Mouse (Mus musculus): ENCODE results near the gene Lrrtm1.

The Lrrtm1 gene

DNA sequence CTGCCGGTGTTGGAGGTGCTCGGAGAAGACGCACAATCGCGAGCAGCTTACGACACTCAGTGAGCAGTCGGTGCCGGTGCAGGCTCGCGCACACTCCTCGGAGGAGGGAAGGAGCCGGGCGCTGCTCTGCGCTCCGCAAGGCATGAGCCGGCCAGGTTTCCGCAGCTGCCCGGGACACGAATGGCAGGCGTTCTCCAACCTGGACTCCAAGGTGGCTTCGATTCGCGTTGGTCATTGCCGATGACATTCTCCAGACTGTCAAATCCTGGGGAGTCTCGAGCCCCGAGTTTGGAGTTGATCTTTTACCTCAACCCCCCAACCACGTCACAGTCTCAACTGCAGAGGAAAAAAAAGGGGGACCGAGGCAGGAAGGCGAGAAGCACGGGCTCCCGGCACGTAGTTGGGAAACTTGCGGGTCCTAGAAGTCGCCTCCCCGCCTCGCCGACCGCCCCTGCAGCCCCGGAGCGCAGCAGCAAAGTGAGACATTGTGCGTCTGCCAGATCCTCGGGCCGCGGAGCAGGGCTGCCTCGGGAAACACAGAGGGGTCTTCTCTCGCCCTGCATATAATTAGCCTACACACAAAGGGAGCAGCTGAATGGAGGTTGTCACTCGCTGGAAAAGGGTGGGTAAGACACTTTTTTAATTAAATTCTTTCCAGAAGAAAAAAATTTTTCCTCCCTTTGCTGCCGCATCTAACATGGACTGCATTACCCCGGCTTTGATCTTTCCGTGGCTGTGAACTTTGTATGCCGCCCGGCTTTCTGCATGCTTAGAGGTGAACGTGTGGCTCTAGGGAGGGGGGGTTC lies at the start of gene Lrrtm1:
Gene Lrrtm1, plus strand, starts transcription at position 89 of the 806 bp plus-strand sequence.
- DNase-seq, result peak in 1 of 2 experiments; percentile 38

GRCm38 (mm10) chr6:77196650-77197049 lies 45.8 kb upstream of the Lrrtm1 start:
- no peak for DNase-seq

- DNase-seq, result no peak
Observed at GRCm38 (mm10) chr6:77199375-77199774, 43.1 kb upstream of the Lrrtm1 start.

- no peak for DNase-seq
Observed at GRCm38 (mm10) chr6:77209183-77209582, 33.3 kb upstream of the Lrrtm1 start.

- DNase-seq, result no peak
Observed at GRCm38 (mm10) chr6:77209929-77210328, 32.6 kb upstream of the Lrrtm1 start.

DNA sequence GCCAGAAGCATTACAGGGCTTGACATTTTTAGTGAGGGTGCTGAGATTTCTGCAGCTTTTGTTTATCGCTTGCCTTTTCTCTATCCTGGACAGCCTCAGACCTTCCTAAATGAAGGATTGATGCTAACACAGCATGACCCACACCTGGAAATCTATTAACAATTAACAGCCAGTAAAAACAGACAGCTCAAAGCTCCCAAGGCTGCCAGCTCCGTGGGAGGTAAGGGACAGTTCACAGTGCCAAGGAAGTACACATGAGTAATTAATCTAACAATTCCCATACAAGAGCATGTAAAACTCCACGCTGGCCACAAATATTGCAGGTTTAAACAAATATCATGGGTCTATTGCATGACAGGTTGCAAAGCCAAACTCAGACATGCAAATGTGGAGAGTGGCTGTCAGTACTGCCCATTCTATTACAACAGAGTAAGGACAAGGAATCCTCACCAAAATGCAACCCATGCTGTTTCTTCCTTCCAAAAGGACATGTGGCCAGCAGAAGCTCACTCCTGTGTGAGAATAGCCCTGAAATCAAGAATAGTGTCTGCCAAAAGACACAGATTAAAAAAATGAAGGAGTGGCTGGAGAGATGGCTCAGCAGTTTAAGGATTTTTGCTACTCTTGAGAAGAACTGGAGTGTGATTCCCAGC lies 28.6 kb upstream of the Lrrtm1 start:
- DNase-seq, result peak; percentile 64 to 81

DNA sequence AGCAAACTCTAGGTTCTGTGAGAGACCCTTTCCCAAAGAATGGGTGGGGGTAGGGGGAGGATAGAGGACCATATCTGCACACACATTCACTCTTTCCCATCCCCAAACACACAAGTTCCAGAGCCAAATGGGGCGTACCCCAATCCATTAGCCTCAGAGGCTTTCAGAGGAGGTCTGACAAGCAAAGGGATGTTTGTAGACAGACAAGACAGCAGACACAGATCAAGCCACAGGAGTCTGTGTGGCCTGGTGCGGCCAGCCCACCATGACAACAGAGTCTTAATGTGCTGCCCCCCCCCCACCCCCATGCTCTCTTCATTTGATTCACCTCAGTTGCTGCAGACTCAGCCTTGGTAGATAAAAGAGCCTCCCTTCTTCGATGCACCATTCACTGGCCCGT lies 27.2 kb upstream of the Lrrtm1 start:
- DNase-seq, result no peak

- peak in 1 of 2 experiments; percentile 13 for DNase-seq
Observed at GRCm38 (mm10) chr6:77218875-77219274, 23.6 kb upstream of the Lrrtm1 start.

DNA sequence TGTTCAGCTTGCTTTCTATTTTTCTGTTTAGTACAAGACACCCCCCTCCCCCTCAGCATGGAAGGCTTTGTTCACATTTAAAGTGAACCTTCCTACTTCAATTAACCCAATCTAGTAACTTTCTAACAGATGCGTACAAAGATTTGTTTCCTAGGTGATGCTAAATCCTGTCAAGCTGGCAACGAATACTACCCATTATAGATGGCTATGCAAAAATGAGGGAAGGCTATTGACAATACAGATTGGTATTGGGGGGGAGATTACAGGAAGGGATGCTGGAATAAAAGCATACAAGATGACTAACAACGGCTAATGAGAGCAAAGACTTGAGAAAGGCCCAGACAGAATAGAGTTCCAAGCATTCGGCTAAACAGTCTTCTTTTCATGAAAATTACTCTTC lies 21.7 kb upstream of the Lrrtm1 start:
- DNase-seq, result no peak

- DNase-seq, result no peak
Observed at GRCm38 (mm10) chr6:77222849-77223638, 19.4 kb upstream of the Lrrtm1 start.

DNA sequence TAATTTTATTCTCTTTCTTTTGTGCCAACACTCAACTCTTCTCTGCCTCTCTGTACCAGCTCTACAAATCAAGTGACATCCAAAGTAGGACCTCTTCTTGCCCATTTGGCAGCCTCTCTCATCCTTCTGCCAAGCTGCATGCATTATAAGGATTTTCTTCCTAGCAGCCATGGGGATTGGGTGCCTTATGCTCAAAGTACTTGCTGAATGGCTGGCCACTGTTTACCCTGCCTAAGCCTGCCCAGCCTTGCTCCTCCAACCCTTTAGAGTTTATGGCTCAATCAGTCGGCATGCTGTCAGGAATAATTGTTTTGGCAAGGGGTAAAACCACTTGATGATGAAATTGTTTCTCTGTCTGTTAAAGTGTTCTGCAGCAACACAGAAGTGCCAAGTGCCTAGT lies 2.1 kb upstream of the Lrrtm1 start:
- DNase-seq, result no peak

GRCm38 (mm10) chr6:77243541-77244231 lies 1.2 kb downstream of the Lrrtm1 start:
- DNase-seq, result peak in 1 of 2 experiments; percentile 17

GRCm38 (mm10) chr6:77253480-77253879 lies 11.0 kb downstream of the Lrrtm1 start:
- DNase-seq, result no peak

DNA sequence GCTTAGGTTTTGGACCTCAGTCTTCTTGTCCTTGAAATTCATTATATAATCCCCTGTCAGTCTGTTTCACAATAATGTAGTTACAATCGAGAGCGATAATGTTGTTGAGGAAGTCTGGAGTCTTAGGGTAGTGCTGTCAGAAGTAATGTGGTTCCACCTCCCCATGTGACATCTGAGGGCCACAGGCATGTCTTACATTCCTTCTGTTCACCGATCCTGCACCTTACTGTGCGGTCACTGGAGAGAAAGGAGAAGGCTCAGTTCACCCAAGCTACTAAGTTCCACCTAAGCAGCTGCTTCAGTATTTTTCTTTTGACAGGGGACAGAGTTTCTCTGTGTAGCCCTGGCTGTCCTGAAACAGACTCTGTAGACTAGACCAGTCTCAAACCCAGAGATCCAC lies 13.9 kb downstream of the Lrrtm1 start:
- DNase-seq, result peak; percentile 8 to 18

GRCm38 (mm10) chr6:77257358-77258105 lies 15.0 kb downstream of the Lrrtm1 start:
- peak in 1 of 2 experiments; percentile 10 for DNase-seq

- DNase-seq, result no peak
Observed at GRCm38 (mm10) chr6:77265163-77265562, 22.7 kb downstream of the Lrrtm1 start.

- DNase-seq, result no peak
Observed at GRCm38 (mm10) chr6:77278794-77279193, 36.3 kb downstream of the Lrrtm1 start.

GRCm38 (mm10) chr6:77286317-77286716 lies 43.8 kb downstream of the Lrrtm1 start:
- DNase-seq, result no peak

DNA sequence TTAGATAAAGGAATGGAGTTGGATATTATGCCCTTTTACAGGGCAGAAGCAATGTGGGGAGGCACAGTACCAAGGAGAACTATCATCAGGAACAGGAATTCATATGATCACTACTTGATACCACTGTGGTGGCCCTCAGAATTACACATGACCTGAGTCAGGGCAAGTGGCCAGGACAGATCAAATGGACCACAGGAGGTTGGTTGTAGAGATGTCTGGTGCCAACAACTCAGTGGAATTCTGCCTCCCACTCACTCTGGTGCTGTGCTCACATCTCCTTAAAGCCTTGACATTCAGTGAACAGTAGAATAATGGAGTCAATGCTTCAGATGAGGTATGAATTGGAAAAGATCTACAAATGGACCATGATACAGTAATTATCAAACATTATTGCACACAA lies 45.9 kb downstream of the Lrrtm1 start:
- DNase-seq, result no peak

DNA sequence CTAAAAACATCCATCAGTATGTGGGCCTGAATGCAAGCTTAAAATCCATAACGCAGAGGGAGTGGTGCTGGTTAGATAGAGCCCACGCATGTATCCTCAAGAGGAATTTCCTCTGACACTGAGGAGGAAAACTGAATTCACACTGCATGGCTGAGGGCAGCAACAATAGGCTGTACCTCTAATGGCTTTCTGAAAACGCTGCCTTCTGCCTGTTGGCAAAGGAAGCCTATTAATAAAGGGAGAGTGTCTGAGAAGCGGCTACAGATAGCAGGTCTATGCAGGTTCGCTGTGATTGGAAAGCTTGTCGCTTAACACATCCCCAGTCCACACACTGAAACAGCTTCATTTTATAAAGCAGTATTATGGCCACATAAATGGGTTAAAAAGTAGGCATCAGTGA lies 48.9 kb downstream of the Lrrtm1 start:
- no peak for DNase-seq

DNA sequence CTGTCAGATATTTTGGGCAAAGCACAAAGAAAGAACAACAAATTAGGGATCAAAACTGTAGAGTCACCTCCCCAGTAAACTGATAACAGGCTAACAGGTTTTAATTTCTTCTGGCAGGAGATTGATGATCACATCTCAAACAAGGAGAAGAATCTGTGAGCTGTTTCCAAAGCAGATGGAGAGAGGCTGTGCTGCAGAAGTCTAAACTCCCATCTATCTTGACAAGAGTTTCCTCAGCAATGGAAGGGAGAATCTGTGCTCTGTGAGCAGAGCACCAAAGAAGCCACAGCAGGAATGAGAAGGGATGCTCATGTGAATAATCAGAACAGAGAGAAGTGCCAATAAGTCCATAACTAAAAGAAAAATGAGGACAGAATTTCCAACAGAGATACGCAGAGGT lies 58.8 kb downstream of the Lrrtm1 start:
- no peak for DNase-seq

DNA sequence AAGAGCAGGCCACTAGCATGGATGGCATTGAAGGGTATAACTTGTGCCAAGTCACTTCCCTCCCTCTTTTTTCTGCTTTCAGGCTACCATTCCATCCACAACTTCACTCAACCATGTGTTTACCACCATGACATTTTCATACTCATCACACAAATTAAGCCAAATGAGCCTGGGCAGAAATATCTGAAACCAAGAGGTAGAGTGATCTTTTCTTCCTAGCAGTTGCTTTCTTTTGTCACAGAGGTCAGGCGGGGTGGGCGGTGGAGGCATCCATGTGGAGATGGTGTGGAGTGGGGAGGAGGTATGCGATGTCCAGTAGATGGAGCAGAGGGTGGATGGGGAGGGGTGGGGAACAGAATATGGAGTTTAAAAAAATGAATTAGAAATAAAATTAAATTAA lies 64.3 kb downstream of the Lrrtm1 start:
- DNase-seq, result no peak
